Mouse (Mus musculus) monocyte, adult 2 months (primary cell): Measurements from ENCODE around the gene Vmn1r220.
"Not testable (repeated sequence)": the region's sequence is repeated elsewhere in the genome, so short reads cannot be mapped to it uniquely, and the experiment has no call there.

Experiments
- DNase-seq, 2 experiments: peaks; one replicate each; pipeline ENCODE4 v3.0.0; 2022; ENCODE audit warnings: low spot score in 2 of 2, low read depth in 1 of 2

Vmn1r220 gene

GRCm38 (mm10) chr13:23187875-23188274, at the start of gene Vmn1r220:
Gene Vmn1r220, minus strand, starts transcription at chr13:23187975.
- DNase-seq: no peak

GRCm38 (mm10) chr13:23235847-23236246, 48.1 kb upstream of the Vmn1r220 start, which contains the start of gene Vmn1r222:
Gene Vmn1r222, minus strand, starts transcription at chr13:23235947.
- DNase-seq: not testable (repeated sequence)

- not testable (repeated sequence) for DNase-seq
These were observed 26.1 kb upstream of the Vmn1r220 start, which contains the start of gene Vmn1r221 for GRCm38 (mm10) chr13:23213827-23214226. Gene Vmn1r221, plus strand, starts transcription at chr13:23214127.

GRCm38 (mm10) chr13:23203885-23204284, 16.1 kb upstream of the Vmn1r220 start:
- not testable (repeated sequence) for DNase-seq

GRCm38 (mm10) chr13:23166471-23166870, 21.3 kb downstream of the Vmn1r220 start:
- DNase-seq: not testable (repeated sequence)

- no peak for DNase-seq
These were observed 28.8 kb downstream of the Vmn1r220 start, which contains the start of gene Vmn1r219 for GRCm38 (mm10) chr13:23159012-23159411. Gene Vmn1r219, plus strand, starts transcription at chr13:23159312.

GRCm38 (mm10) chr13:23157848-23158247, 29.9 kb downstream of the Vmn1r220 start:
- DNase-seq: no peak

GRCm38 (mm10) chr13:23138880-23139279, 48.9 kb downstream of the Vmn1r220 start:
- DNase-seq: no peak

- no peak for DNase-seq
These were observed 54.3 kb downstream of the Vmn1r220 start for GRCm38 (mm10) chr13:23133501-23133900.

GRCm38 (mm10) chr13:23133099-23133498, 54.7 kb downstream of the Vmn1r220 start, which contains the start of gene Vmn1r218:
Gene Vmn1r218, plus strand, starts transcription at chr13:23133155.
- no peak for DNase-seq
